27 mouse cellular contexts compared by ENCODE assay signal in genomic region chr9:48423256-48423655, GRCm38 (mm10). TPM values are rescaled to one million over a fixed set of nuclear protein-coding genes. Genes with fewer than 3 reads are reported as not detected.
DNase-seq lines count a peak whose midpoint lies in the region; ATAC-seq and TF ChIP-seq lines count a peak whose summit lies in the region.
"Had no signal": no experiment of that assay in that cellular context is flagged by ENCODE, and none has a peak within 500 bp of the region (broad histone marks: within the 10 kb centered on the region; RNA-seq: fewer than 3 reads in every experiment).

No protein-coding gene starts in this region.

- H3K27me3 ChIP-seq in liver, embryonic 14.5 days (ENCODE audit: control insufficient read depth, insufficient read depth, low read length) = no peaks in the 10 kb centered on the region
- H3K27me3 ChIP-seq in liver, postnatal 0 days (ENCODE audit: insufficient read depth, low read length) = no peaks in the 10 kb centered on the region
- no peaks in the 10 kb centered on the region for H3K27me3 ChIP-seq in hindbrain, embryonic 16.5 days (replicated peaks; ENCODE audit: control insufficient read depth, insufficient read depth, low read length)
- H3K27me3 ChIP-seq: forebrain, embryonic 15.5 days; heart, embryonic 13.5 days; hindbrain, embryonic 13.5 days; limb, embryonic 13.5 days had no signal

- H3K27ac ChIP-seq in liver, embryonic 14.5 days = no peak overlapping the region
- peak overlapping the region; percentile 52; the same call in 1 of the 2 replicates for H3K27ac ChIP-seq in liver, postnatal 0 days (ENCODE audit: low read depth)
- no peak overlapping the region for H3K27ac ChIP-seq in hindbrain, embryonic 16.5 days (ENCODE audit: low read depth, low read length)
- H3K27ac ChIP-seq: forebrain, embryonic 15.5 days; heart, adult 2 months; heart, embryonic 13.5 days; hindbrain, embryonic 13.5 days; limb, embryonic 13.5 days had no signal

- ATAC-seq in liver, embryonic 14.5 days (ENCODE audit: insufficient read depth) = no peak
- no peak for ATAC-seq in liver, postnatal 0 days
- ATAC-seq in hindbrain, embryonic 16.5 days = no peak
- ATAC-seq: CD4-positive, CD25-positive, alpha-beta regulatory T cell, adult 4 months; forebrain, embryonic 15.5 days; inflammation-experienced regulatory T-cells, adult 6 months; Patski had no signal

- no peaks in the 10 kb centered on the region for H3K4me1 ChIP-seq in liver, embryonic 14.5 days (replicated peaks; ENCODE audit: control insufficient read depth in 2 of 2, insufficient read depth in 2 of 2, low read length in 1 of 2)
- no peaks in the 10 kb centered on the region for H3K4me1 ChIP-seq in liver, postnatal 0 days (ENCODE audit: insufficient read depth)
- H3K4me1 ChIP-seq in hindbrain, embryonic 16.5 days (ENCODE audit: control insufficient read depth, insufficient read depth, low read depth, low read length) = no peaks in the 10 kb centered on the region
- H3K4me1 ChIP-seq: forebrain, embryonic 15.5 days; heart, embryonic 13.5 days; hindbrain, embryonic 13.5 days; limb, embryonic 13.5 days had no signal

- peak; percentile 27; the same call in 1 of the 2 replicates for TF ChIP-seq CTCF in liver, embryonic 14.5 days (IDR thresholded peaks at IDR 0.05; ENCODE audit: low read depth)
- peak; percentile 25; the same call in 1 of the 2 replicates for TF ChIP-seq CTCF in liver, postnatal 0 days (IDR thresholded peaks at IDR 0.05; ENCODE audit: low read depth)

- 32% methylated on average over 1 of the region's 1 CpGs for WGBS in liver, embryonic 14.5 days (ENCODE audit: insufficient replicate concordance)
- 12% methylated on average over 1 of the region's 1 CpGs for WGBS in liver, postnatal 0 days (ENCODE audit: insufficient replicate concordance)
- 57% methylated on average over 1 of the region's 1 CpGs for WGBS in hindbrain, embryonic 16.5 days

- TF ChIP-seq EP300 in liver, embryonic 14.5 days (IDR thresholded peaks at IDR 0.05; ENCODE audit: low read depth) = no peak
- no peak for TF ChIP-seq EP300 in liver, postnatal 0 days (IDR thresholded peaks at IDR 0.05; ENCODE audit: low read depth)

- no peak overlapping the region for H3K4me2 ChIP-seq in liver, embryonic 14.5 days (ENCODE audit: low read depth)
- H3K4me2 ChIP-seq in liver, postnatal 0 days (ENCODE audit: low read depth, low read length) = peak overlapping the region; percentile 30; the same call in 1 of the 2 replicates
- no peak overlapping the region for H3K4me2 ChIP-seq in hindbrain, embryonic 16.5 days (ENCODE audit: low read length)
- H3K4me2 ChIP-seq: forebrain, embryonic 15.5 days; heart, embryonic 13.5 days; hindbrain, embryonic 13.5 days; limb, embryonic 13.5 days had no signal

- no peaks in the 10 kb centered on the region for H3K36me3 ChIP-seq in liver, embryonic 14.5 days (replicated peaks; ENCODE audit: control insufficient read depth, insufficient read depth, low read depth)
- H3K36me3 ChIP-seq in liver, postnatal 0 days (replicated peaks; ENCODE audit: insufficient read depth, low read length) = no peaks in the 10 kb centered on the region
- H3K36me3 ChIP-seq in hindbrain, embryonic 16.5 days (ENCODE audit: control insufficient read depth, insufficient read depth, low read length) = no peaks in the 10 kb centered on the region
- H3K36me3 ChIP-seq: forebrain, embryonic 15.5 days; heart, embryonic 13.5 days; hindbrain, embryonic 13.5 days; limb, embryonic 13.5 days had no signal

- H3K4me3 ChIP-seq in liver, embryonic 14.5 days (ENCODE audit: insufficient read depth in 1 of 2, low read depth in 2 of 2, low read length in 2 of 2) = no peak overlapping the region
- no peak overlapping the region for H3K4me3 ChIP-seq in liver, postnatal 0 days (ENCODE audit: low read depth, low read length)
- H3K4me3 ChIP-seq in hindbrain, embryonic 16.5 days (ENCODE audit: low read length) = no peak overlapping the region
- H3K4me3 ChIP-seq: forebrain, embryonic 15.5 days; heart, adult 2 months; heart, embryonic 13.5 days; hindbrain, embryonic 13.5 days; limb, embryonic 13.5 days had no signal

- no peak overlapping the region for H3K9ac ChIP-seq in liver, embryonic 14.5 days (replicated peaks)
- H3K9ac ChIP-seq in liver, postnatal 0 days (replicated peaks) = no peak overlapping the region
- H3K9ac ChIP-seq in hindbrain, embryonic 16.5 days (ENCODE audit: low read depth, low read length) = no peak overlapping the region
- H3K9ac ChIP-seq: forebrain, embryonic 15.5 days; heart, embryonic 13.5 days; hindbrain, embryonic 13.5 days; limb, embryonic 13.5 days had no signal

- DNase-seq in adrenal gland, adult (ENCODE audit: inconsistent age in 2 of 2, low spot score in 1 of 2) = peak; percentile 23 to 81
- no peak for DNase-seq in adrenal gland, postnatal 4 days (ENCODE audit: low spot score in 2 of 2)
- DNase-seq in liver, embryonic 14.5 days (ENCODE audit: low read depth in 3 of 3, low spot score in 3 of 3) = no peak
- DNase-seq in liver = no peak
- DNase-seq in adipocyte (ENCODE audit: low spot score) = peak; percentile 46
- DNase-seq in liver, postnatal 0 days = no peak
- no peak for DNase-seq in gastrocnemius, adult 8-10 months (ENCODE audit: low spot score in 2 of 2)
- DNase-seq: cerebellum, adult 8-10 months; gastrocnemius, postnatal 25 days; heart, adult 2 months; heart, postnatal 14 days; kidney, adult 9 months; kidney, postnatal 25 days; lung, adult 2 months; lung, postnatal 14 days; midbrain, embryonic 14.5 days; right cerebral cortex, postnatal 14 days; spleen, adult 18-20 months; thymus, postnatal 25 days had no signal

- no peaks in the 10 kb centered on the region for H3K9me3 ChIP-seq in liver, embryonic 14.5 days (ENCODE audit: control insufficient read depth, low read length)
- H3K9me3 ChIP-seq in liver, postnatal 0 days (ENCODE audit: low read length) = no peaks in the 10 kb centered on the region
- H3K9me3 ChIP-seq in hindbrain, embryonic 16.5 days (ENCODE audit: control insufficient read depth, low read length) = no peaks in the 10 kb centered on the region
- H3K9me3 ChIP-seq: forebrain, embryonic 15.5 days; heart, embryonic 13.5 days; hindbrain, embryonic 13.5 days; limb, embryonic 13.5 days had no signal

RNA-seq across cellular contexts. Expression of gene Rexo2, which starts 57.2 kb away (rescaled TPM):
- 10 to 100 TPM; 63.8 to 65.4 TPM for total RNA-seq in adrenal gland, postnatal 4 days (2021)
- polyA plus RNA-seq in liver, embryonic 14.5 days (2012; rRNA removed) = 40.9 and 64.4 TPM in 2 replicates
- 95.7 and 95.8 TPM in 2 replicates for polyA plus RNA-seq in liver, embryonic 14.5 days (2014; fragmentation: Nextera tagmentation; extraction: Ambion mirVana)
- 61.5 and 65.9 TPM in 2 replicates for polyA plus RNA-seq in liver, postnatal 0 days (2015; fragmentation: Nextera tagmentation; extraction: Ambion mirVana)
- polyA plus RNA-seq in hindbrain, embryonic 16.5 days (2015; fragmentation: Nextera tagmentation; extraction: Ambion mirVana) = 116 and 122 TPM in 2 replicates
- 10 to 100 TPM; 69.5 to 78.3 (median 73.0) TPM for total RNA-seq in gastrocnemius, adult 8-10 months (2022)

Comparison
In these comparisons a context has a peak if more than half of its experiments do, and no peak if none do; other contexts are left out.
1. DNase-seq: peak in adrenal gland, adult (2 of 2) and adipocyte (single experiment); none in adrenal gland, postnatal 4 days (0 of 2), liver, embryonic 14.5 days (0 of 3), liver (single experiment), liver, postnatal 0 days (single experiment) and gastrocnemius, adult 8-10 months (0 of 2).